Mouse (Mus musculus) kidney, postnatal 25 days (tissue): ENCODE data around the gene Orai2.
"Not testable (repeated sequence)": the region's sequence is repeated elsewhere in the genome, so short reads cannot be mapped to it uniquely, and the experiment has no call there.

Source experiments
- DNase-seq, 2 experiments: peaks; one replicate each; pipeline ENCODE4 v3.0.0; 2021; ENCODE audit warnings: mixed read lengths in 2 of 2

Gene Orai2

GRCm38 (mm10) chr5:136135571-136136291 is 34.8 kb downstream of the Orai2 start, which contains the start of the genes Lrwd1 and Alkbh4:
TSS of gene Lrwd1 (minus strand) at chr5:136136074.
TSS of gene Alkbh4 (plus strand) at chr5:136136146.
- DNase-seq: peak; percentile 98

- no peak for DNase-seq
Observed at GRCm38 (mm10) chr5:136122165-136122564, 48.3 kb downstream of the Orai2 start.

GRCm38 (mm10) chr5:136116784-136117112 is 53.8 kb downstream of the Orai2 start:
- DNase-seq: no peak

GRCm38 (mm10) chr5:136115891-136116783 is 54.4 kb downstream of the Orai2 start, which contains the start of gene Polr2j:
TSS of gene Polr2j (plus strand) at chr5:136116631.
- peak; percentile 97 for DNase-seq

GRCm38 (mm10) chr5:136113546-136113945 is 57.0 kb downstream of the Orai2 start:
- not testable (repeated sequence) for DNase-seq

GRCm38 (mm10) chr5:136109042-136109441 is 61.5 kb downstream of the Orai2 start:
- no peak for DNase-seq

GRCm38 (mm10) chr5:136108486-136108885 is 62.0 kb downstream of the Orai2 start:
- DNase-seq: no peak

GRCm38 (mm10) chr5:136104511-136104910 is 66.0 kb downstream of the Orai2 start:
- peak in 1 of 2 experiments; percentile 42 for DNase-seq

GRCm38 (mm10) chr5:136102099-136102820 is 68.3 kb downstream of the Orai2 start:
- DNase-seq: peak; percentile 73 to 86

- peak; percentile 51 to 83 for DNase-seq
Observed at GRCm38 (mm10) chr5:136098536-136098935, 72.0 kb downstream of the Orai2 start.
